Mouse (Mus musculus) ES-Bruce4 (cell line): Measurements from ENCODE around the gene Hmcn2. TPM values are rescaled to one million over a fixed set of nuclear protein-coding genes. Genes with fewer than 3 reads are reported as not detected.

ENCODE experiments used
- H3K27ac ChIP-seq: 2 replicates; pipeline ENCODE4 v1.5.1; 2012; ENCODE audit warnings: low read length, inconsistent platforms; ENCODE audit not compliant: insufficient read depth
- H3K27me3 ChIP-seq: 2 replicates; pipeline ENCODE4 v1.6.1; 2012; ENCODE audit warnings: mild to moderate bottlenecking, low read length, inconsistent platforms; ENCODE audit not compliant: control insufficient read depth, poor library complexity, insufficient read depth, severe bottlenecking
- H3K36me3 ChIP-seq: 2 replicates; pipeline ENCODE4 v1.6.1; 2012; ENCODE audit warnings: inconsistent platforms, mild to moderate bottlenecking, low read length, moderate library complexity; ENCODE audit not compliant: control insufficient read depth, poor library complexity, insufficient read depth, severe bottlenecking
- H3K4me1 ChIP-seq: one replicate; pipeline ENCODE4 v1.8.1; 2011; ENCODE audit warnings: low read length; ENCODE audit not compliant: control insufficient read depth, insufficient read depth
- H3K4me3 ChIP-seq: 2 replicates; pipeline ENCODE4 v1.5.1; 2011; ENCODE audit warnings: low read depth, mild to moderate bottlenecking, low read length
- H3K9ac ChIP-seq: 2 replicates; pipeline ENCODE4 v1.6.1; 2012; ENCODE audit warnings: low read depth, mild to moderate bottlenecking, inconsistent platforms; ENCODE audit not compliant: poor library complexity, severe bottlenecking
- H3K9me3 ChIP-seq: replicated peaks from 2 replicates; pipeline ENCODE4 v1.6.1; 2012; ENCODE audit warnings: mild to moderate bottlenecking, low read length, inconsistent platforms; ENCODE audit not compliant: control insufficient read depth, poor library complexity, insufficient read depth, severe bottlenecking
- CTCF ChIP-seq: IDR thresholded peaks from one replicate; pipeline ENCODE4 v1.8.1; 2011; ENCODE audit warnings: low read depth, low read length
- EP300 ChIP-seq: IDR thresholded peaks from 2 replicates; pipeline ENCODE4 v1.6.1; 2011; ENCODE audit warnings: low read depth, low read length; ENCODE audit not compliant: insufficient read depth
- POLR2A ChIP-seq: IDR thresholded peaks from one replicate; pipeline ENCODE4 v1.8.1; 2011; ENCODE audit warnings: low read length; ENCODE audit not compliant: insufficient read depth
- polyA plus RNA-seq: library from polyadenylated mRNA; stranded (reverse); fragments of >200 nt; gene quantifications from 2 replicates; pipeline ENCODE4 v1.2.4, GENCODE M21; 2011; ENCODE audit warnings: low read depth; ENCODE audit not compliant: missing spikeins, insufficient read depth, insufficient read length

Hmcn2 gene
- polyA plus RNA-seq, 1 experiment, result 2.9 TPM

DNA sequence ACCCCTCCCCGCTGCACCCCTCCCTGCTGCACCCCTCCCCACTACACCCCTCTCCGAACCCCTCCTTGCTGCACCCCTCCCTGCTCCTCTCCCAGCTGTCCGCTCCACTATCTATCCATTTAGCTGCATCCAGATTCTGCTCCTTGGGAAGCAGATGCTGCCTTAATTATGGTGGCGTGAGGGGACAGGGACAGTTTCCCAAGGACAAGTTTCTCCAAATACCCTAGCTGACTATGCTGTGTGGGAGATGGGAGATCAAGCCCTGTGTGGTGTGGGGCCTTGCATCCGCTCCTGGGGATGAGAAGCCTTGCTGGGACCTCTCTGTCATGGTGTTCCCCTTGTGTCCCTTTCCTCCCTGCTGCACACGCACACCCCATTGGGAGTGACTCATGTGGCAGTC, 39.2 kb upstream of the Hmcn2 start:
- TF ChIP-seq CTCF, result no peak
- no peak for TF ChIP-seq POLR2A
- Histone ChIP-seq H3K4me3 (no peak overlapping the region), H3K4me1 (no peaks in the 10 kb centered on the region), H3K27me3 (no peaks in the 10 kb centered on the region), H3K36me3 (no peaks in the 10 kb centered on the region), H3K9ac (no peak overlapping the region), H3K9me3 (no peaks in the 10 kb centered on the region), H3K27ac (no peak overlapping the region)

DNA sequence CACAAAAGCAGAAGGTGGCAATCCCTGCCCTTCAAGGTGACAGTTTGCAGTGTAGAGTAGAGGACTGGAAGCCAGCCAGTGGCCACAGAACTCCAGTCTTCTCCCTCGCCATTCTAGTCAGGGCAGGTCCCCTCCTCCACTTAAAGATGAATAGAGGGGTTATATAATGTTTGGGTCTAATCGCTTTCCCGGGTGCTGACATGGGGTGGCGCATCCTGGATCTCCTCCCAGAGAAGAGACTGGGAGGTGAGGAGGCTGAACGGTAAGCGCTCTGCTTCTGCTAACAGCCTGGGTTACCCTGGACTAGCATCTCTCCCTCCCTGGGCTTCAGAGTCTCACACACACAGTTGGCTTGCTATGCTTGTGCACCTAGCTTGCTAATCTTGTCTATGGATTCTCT, 36.4 kb upstream of the Hmcn2 start:
- Histone ChIP-seq H3K27ac (no peak overlapping the region), H3K4me1 (no peaks in the 10 kb centered on the region), H3K4me3 (no peak overlapping the region), H3K9me3 (no peaks in the 10 kb centered on the region), H3K36me3 (no peaks in the 10 kb centered on the region), H3K9ac (no peak overlapping the region), H3K27me3 (no peaks in the 10 kb centered on the region)
- TF ChIP-seq POLR2A, result no peak

DNA sequence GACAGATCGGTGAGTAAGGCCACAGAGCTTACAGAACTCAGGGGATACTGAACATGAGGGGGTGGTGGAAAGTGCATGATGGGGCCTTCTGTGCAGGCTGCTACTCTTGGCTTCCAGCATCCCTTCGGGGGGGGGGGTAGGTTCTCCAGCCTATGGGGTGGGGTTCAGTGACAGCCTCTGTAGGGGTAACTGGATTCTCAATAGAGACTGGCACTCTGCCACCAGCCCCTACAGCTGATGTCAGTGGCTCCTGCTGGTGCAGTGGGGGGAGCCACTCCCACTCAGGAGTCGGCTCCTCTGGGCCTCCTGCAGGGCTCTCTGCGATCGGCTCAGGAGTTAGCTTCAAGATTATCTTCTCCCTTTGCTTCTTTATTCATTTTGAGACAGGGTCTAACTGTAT, 35.7 kb upstream of the Hmcn2 start:
- no peaks in the 10 kb centered on the region for H3K4me1 ChIP-seq
- no peaks in the 10 kb centered on the region for H3K27me3 ChIP-seq
- no peak overlapping the region for H3K4me3 ChIP-seq
- H3K27ac ChIP-seq, result no peak overlapping the region
- H3K9me3 ChIP-seq, result no peaks in the 10 kb centered on the region
- H3K9ac ChIP-seq, result no peak overlapping the region
- TF ChIP-seq EP300 (no peak), POLR2A (no peak), CTCF (no peak)
- no peaks in the 10 kb centered on the region for H3K36me3 ChIP-seq

DNA sequence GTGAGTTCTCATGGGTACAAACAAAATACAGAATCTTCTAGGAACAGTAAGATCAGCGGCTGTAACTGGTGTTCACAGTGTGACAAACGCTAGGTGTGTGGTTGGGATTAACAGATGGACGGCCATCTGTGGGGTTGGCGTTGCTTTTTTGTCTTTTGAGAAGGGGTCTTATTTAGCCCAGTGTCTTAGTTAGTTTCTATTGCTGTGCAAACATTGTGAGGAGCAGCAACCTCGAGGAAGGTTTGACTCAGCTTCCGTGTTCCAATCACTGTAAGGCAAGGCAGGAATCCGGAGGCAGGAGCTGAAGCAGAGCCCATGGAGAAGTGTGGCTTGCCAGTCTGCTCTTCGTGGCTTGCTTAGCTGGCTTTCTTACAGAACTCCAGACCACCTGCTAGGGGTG, 33.1 kb upstream of the Hmcn2 start:
- TF ChIP-seq EP300, result no peak
- no peaks in the 10 kb centered on the region for H3K36me3 ChIP-seq
- no peaks in the 10 kb centered on the region for H3K9me3 ChIP-seq
- no peak overlapping the region for H3K9ac ChIP-seq
- H3K4me1 ChIP-seq, result no peaks in the 10 kb centered on the region
- H3K27me3 ChIP-seq, result no peaks in the 10 kb centered on the region
- H3K4me3 ChIP-seq, result no peak overlapping the region
- H3K27ac ChIP-seq, result no peak overlapping the region

DNA sequence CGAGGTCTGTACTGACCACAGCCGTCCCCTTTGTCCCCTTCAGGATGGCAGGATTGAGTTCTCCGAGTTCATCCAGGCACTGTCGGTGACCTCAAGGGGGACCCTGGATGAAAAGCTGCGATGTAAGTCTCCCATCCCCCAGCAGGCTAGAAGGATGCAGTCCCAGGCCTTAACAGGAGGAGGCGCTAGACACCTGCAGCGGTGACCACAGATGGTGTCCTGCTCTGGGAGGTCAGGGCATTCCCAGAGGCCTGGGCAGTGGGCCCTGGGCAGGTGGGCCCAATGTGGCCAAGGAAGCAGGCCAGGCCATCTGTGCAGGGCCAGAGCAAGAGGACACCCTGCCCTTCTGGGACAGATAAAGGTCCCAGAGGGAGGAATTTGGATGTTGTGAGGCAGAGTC, 31.9 kb upstream of the Hmcn2 start:
- Histone ChIP-seq H3K4me3 (no peak overlapping the region), H3K27me3 (no peaks in the 10 kb centered on the region), H3K9ac (no peak overlapping the region), H3K36me3 (no peaks in the 10 kb centered on the region), H3K9me3 (no peaks in the 10 kb centered on the region), H3K4me1 (no peaks in the 10 kb centered on the region), H3K27ac (no peak overlapping the region)
- TF ChIP-seq EP300 (no peak), CTCF (peak; percentile 79)

DNA sequence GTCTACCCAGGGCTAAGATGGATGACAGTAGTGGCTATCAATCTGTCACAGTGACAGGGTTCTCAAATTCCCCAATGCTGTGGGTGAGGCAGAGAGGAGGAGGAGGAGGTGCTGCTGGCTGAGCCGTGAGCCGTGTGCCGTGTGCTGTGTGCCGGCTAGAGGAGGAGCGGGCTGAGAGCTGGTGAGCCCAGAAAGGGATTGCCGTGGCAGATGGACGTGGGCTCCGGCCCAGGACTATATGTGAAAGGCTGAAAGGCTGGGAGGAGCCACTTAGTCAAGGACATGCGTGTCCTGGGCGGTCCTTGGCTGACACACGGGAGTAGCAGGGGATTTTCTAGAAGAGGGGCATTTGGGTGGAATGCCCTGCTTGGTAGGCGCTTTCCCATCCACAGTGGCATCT, 31.3 kb upstream of the Hmcn2 start:
- no peaks in the 10 kb centered on the region for H3K4me1 ChIP-seq
- H3K4me3 ChIP-seq, result no peak overlapping the region
- no peak overlapping the region for H3K27ac ChIP-seq
- TF ChIP-seq POLR2A (no peak), EP300 (no peak), CTCF (no peak)
- no peaks in the 10 kb centered on the region for H3K36me3 ChIP-seq
- H3K9ac ChIP-seq, result no peak overlapping the region
- no peaks in the 10 kb centered on the region for H3K27me3 ChIP-seq
- H3K9me3 ChIP-seq, result no peaks in the 10 kb centered on the region

DNA sequence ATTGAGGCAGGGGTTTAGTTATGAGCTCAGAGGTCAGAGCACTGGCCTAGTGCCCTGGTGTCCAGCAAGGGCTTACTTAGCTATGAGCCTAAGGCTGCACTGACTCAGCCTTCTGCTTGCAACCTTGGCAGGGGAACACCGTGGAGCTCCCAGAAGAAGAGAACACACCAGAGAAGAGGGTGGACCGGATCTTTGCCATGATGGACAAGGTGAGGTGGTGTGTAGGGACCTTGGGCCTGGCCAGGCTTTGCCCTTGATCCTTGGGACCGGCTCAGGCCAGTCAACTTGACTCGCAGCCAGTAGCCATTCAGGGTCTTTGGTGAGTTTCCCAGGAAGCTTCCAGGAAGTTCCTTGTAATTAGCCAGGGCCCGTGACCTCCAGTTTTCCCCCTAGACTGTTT, 29.7 kb upstream of the Hmcn2 start:
- Histone ChIP-seq H3K9me3 (no peaks in the 10 kb centered on the region), H3K4me3 (no peak overlapping the region), H3K36me3 (no peaks in the 10 kb centered on the region), H3K27ac (no peak overlapping the region), H3K27me3 (no peaks in the 10 kb centered on the region), H3K9ac (no peak overlapping the region), H3K4me1 (no peaks in the 10 kb centered on the region)
- no peak for TF ChIP-seq POLR2A
- TF ChIP-seq EP300, result no peak
- no peak for TF ChIP-seq CTCF
